9 mouse cellular contexts compared by ENCODE assay signal in the genomic region with DNA sequence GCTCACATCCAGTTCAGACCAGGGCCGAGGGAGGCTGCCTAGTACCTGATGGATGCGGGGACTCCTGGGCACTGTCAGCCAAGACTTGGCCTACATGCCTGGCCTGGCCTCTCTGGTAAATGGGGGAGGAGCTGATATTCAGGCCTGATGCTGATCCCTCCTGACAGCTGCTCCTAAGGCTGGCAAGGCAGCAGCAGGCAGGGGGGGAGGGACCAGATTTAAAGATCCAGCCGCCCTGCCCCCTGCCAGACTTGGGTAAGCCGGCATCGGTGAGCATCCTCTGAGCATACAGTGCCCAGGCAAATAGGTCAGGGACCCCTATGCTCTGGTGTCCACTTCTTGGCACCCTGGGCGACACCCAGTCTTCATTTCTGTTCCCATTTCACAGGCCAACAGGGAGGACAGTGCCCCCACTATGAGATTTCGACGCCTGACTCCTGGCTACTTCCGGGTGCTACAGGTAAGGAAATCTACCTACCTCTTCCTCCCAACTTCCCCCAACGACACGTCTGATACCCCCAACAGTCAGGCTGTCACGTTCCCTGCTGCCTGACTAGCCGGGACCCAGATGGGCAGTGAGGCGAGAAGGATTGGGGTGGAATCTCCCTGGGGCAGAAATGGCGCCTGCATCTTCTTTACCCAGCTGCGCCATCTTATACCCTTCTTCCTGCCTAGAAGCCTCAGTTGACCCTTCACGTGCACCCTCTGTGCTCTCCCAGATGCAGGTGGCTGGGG. TPM values are rescaled to one million over a fixed set of nuclear protein-coding genes. Genes with fewer than 3 reads are reported as not detected.
DNase-seq lines count a peak whose midpoint lies in the region; ATAC-seq and TF ChIP-seq lines count a peak whose summit lies in the region.
"Had no signal": no experiment of that assay in that cellular context is flagged by ENCODE, and none has a peak within 500 bp of the region (broad histone marks: within the 10 kb centered on the region; RNA-seq: fewer than 3 reads in every experiment).

A gene (plus strand): TSS at position 147 of the 735 bp plus-strand sequence.

- intact Hi-C loops in left cerebral cortex, postnatal 14 days (cut with DNase I), result no loop called here

- no peak within 1 kb of the TSS for H3K27ac ChIP-seq in lung, embryonic 16.5 days (ENCODE audit: low read length)
- no peak within 1 kb of the TSS for H3K27ac ChIP-seq in forebrain, embryonic 11.5 days (ENCODE audit: low read depth, low read length)
- H3K27ac ChIP-seq in limb, embryonic 15.5 days, result no peak within 1 kb of the TSS
- H3K27ac ChIP-seq in small intestine, adult 2 months (ENCODE audit: insufficient read depth, low read depth, low read length), result no peak within 1 kb of the TSS

- H3K4me2 ChIP-seq in lung, embryonic 16.5 days (ENCODE audit: low read depth, low read length), result peak within 1 kb of the TSS; percentile 82
- peak within 1 kb of the TSS; percentile 93; the same call in 1 of the 2 replicates for H3K4me2 ChIP-seq in forebrain, embryonic 11.5 days (ENCODE audit: low read depth, low read length, severe bottlenecking)
- H3K4me2 ChIP-seq in limb, embryonic 15.5 days, result peak within 1 kb of the TSS; percentile 89

- no peak for TF ChIP-seq CTCF in small intestine, adult 2 months (IDR thresholded peaks at IDR 0.05; ENCODE audit: extremely low read depth, insufficient read length, insufficient replicate concordance, low read depth, low read length)

- no peak for ATAC-seq in lung, embryonic 16.5 days (ENCODE audit: low read depth)
- ATAC-seq in forebrain, embryonic 11.5 days (replicated peaks; ENCODE audit: low FRiP score), result no peak
- ATAC-seq in limb, embryonic 15.5 days (ENCODE audit: insufficient number of reproducible peaks, low FRiP score, low TSS enrichment, low read depth), result no peak
- ATAC-seq: inflammation-experienced regulatory T-cells, adult 6 months had no signal

- H3K27me3 ChIP-seq in lung, embryonic 16.5 days (ENCODE audit: control insufficient read depth, insufficient read depth, low read depth, low read length), result peaks cover 11% of the 10 kb centered on the region
- H3K27me3 ChIP-seq in forebrain, embryonic 11.5 days (ENCODE audit: control insufficient read depth, insufficient read depth, low read length), result no peaks in the 10 kb centered on the region
- peaks cover 27% of the 10 kb centered on the region for H3K27me3 ChIP-seq in limb, embryonic 15.5 days
- peaks cover 6% of the 10 kb centered on the region for H3K27me3 ChIP-seq in small intestine, adult 2 months (ENCODE audit: control insufficient read depth, insufficient read depth, low read length)

- H3K9ac ChIP-seq in lung, embryonic 16.5 days (ENCODE audit: low read length), result no peak within 1 kb of the TSS
- no peak within 1 kb of the TSS for H3K9ac ChIP-seq in forebrain, embryonic 11.5 days (ENCODE audit: low read length)
- H3K9ac ChIP-seq in limb, embryonic 15.5 days, result 0 out of 2 replicates have a peak within 1 kb of the TSS, but pooled peaks have one; percentile 71

- H3K36me3 ChIP-seq in lung, embryonic 16.5 days (ENCODE audit: control insufficient read depth, insufficient read depth, low read length), result no peaks in the 10 kb centered on the region
- no peaks in the 10 kb centered on the region for H3K36me3 ChIP-seq in forebrain, embryonic 11.5 days (ENCODE audit: control insufficient read depth, insufficient read depth, low read length)
- no peaks in the 10 kb centered on the region for H3K36me3 ChIP-seq in limb, embryonic 15.5 days
- no peaks in the 10 kb centered on the region for H3K36me3 ChIP-seq in small intestine, adult 2 months (ENCODE audit: control insufficient read depth, insufficient read depth, low read length)

- no peaks in the 10 kb centered on the region for H3K9me3 ChIP-seq in lung, embryonic 16.5 days (ENCODE audit: control insufficient read depth, low read length)
- H3K9me3 ChIP-seq in forebrain, embryonic 11.5 days (ENCODE audit: control insufficient read depth, low read length), result no peaks in the 10 kb centered on the region
- no peaks in the 10 kb centered on the region for H3K9me3 ChIP-seq in limb, embryonic 15.5 days

- WGBS in lung, embryonic 16.5 days, result 88% methylated on average over 17 of the region's 17 CpGs
- 92% methylated on average over 17 of the region's 17 CpGs for WGBS in forebrain, embryonic 11.5 days
- WGBS in limb, embryonic 15.5 days, result 88% methylated on average over 17 of the region's 17 CpGs
- 95% methylated on average over 17 of the region's 17 CpGs for WGBS in small intestine, adult 2 months

- DNase-seq in lung, postnatal 10 days, result no peak
- DNase-seq in forebrain, embryonic 11.5 days (ENCODE audit: low spot score), result no peak
- DNase-seq in left cerebral cortex, postnatal 14 days (ENCODE audit: low spot score in 2 of 2), result no peak
- DNase-seq in layer of hippocampus, adult 9-10 months (ENCODE audit: low spot score), result no peak
- DNase-seq in spleen, postnatal 36 days (ENCODE audit: low spot score in 2 of 2), result no peak

- 0 out of 2 replicates have a peak within 1 kb of the TSS, but pooled peaks have one; percentile 88 for H3K4me3 ChIP-seq in lung, embryonic 16.5 days (ENCODE audit: low read length)
- H3K4me3 ChIP-seq in forebrain, embryonic 11.5 days (ENCODE audit: low read depth, low read length), result peak within 1 kb of the TSS; percentile 85; the same call in 1 of the 2 replicates
- peak within 1 kb of the TSS; percentile 88 for H3K4me3 ChIP-seq in limb, embryonic 15.5 days
- H3K4me3 ChIP-seq in small intestine, adult 2 months (ENCODE audit: low read depth, low read length), result peak within 1 kb of the TSS; percentile 81; the same call in 1 of the 2 replicates

- H3K4me1 ChIP-seq in lung, embryonic 16.5 days (replicated peaks; ENCODE audit: control insufficient read depth, insufficient read depth, low read length), result peaks cover 13% of the 10 kb centered on the region
- H3K4me1 ChIP-seq in forebrain, embryonic 11.5 days (replicated peaks; ENCODE audit: control insufficient read depth, insufficient read depth, low read length), result peaks cover 9% of the 10 kb centered on the region; the same call in 1 of the 2 replicates
- H3K4me1 ChIP-seq in limb, embryonic 15.5 days, result peaks cover 21% of the 10 kb centered on the region
- H3K4me1 ChIP-seq in small intestine, adult 2 months (ENCODE audit: control insufficient read depth, insufficient read depth, insufficient read length, low read length), result peaks cover 8% of the 10 kb centered on the region

- no peak for TF ChIP-seq POLR2A in small intestine, adult 2 months (IDR thresholded peaks at IDR 0.05; ENCODE audit: low read depth, low read length)

RNA-seq across cellular contexts. Expression of the gene that starts here (rescaled TPM):
- polyA plus RNA-seq in lung, embryonic 16.5 days (2015; fragmentation: Nextera tagmentation; extraction: Ambion mirVana), result 0.48 and 0.80 TPM in 2 replicates
- 0.64 and 0.77 TPM in 2 replicates for polyA plus RNA-seq in forebrain, embryonic 11.5 days (2014; fragmentation: Nextera tagmentation; extraction: Ambion mirVana)
- polyA plus RNA-seq in limb, embryonic 15.5 days (2015; fragmentation: Nextera tagmentation; extraction: Ambion mirVana), result 0.22 TPM in 1 of 2 replicates, not detected in the other
- not detected in 2 replicates for polyA plus RNA-seq in small intestine, adult 2 months (2012; rRNA removed)
- not detected for total RNA-seq in left cerebral cortex, postnatal 14 days (2021)
